Mouse (Mus musculus) layer of hippocampus, adult 9-10 months (tissue): ENCODE data around the gene Rab3il1.
A peak's percentile ranks its signal among the peaks of the same experiment; 100 is the strongest.

Experiments
- DNase-seq: peaks from one replicate; pipeline ENCODE4 v3.0.0; 2022; ENCODE audit warnings: low spot score

The Rab3il1 gene

GRCm38 (mm10) chr19:10013913-10014312 is 12.4 kb downstream of the Rab3il1 start:
- no peak for DNase-seq

- no peak for DNase-seq
Observed at GRCm38 (mm10) chr19:10014824-10015223, 13.4 kb downstream of the Rab3il1 start.

DNA sequence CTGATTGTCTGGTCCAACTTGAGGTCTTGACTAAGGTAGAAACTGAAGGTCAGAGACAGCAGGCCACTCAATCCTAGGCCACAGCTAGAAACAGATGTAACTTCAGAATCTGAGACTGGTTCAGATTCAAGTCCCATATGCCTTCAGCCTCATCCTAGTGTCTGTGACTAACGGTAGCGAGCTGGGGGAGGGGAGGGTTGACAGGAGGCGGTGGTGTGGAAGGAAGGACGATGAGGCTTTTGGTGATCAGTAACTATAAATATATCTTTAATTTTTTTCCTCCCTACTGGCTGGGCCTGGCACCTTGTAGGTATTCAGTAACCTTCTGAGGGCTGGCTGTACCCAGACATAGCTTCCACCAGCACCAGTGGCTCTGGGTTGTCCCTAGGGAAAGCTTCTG is 14.0 kb downstream of the Rab3il1 start:
- no peak for DNase-seq

- DNase-seq, result no peak
Observed at GRCm38 (mm10) chr19:10016151-10016550, 14.7 kb downstream of the Rab3il1 start.

DNA sequence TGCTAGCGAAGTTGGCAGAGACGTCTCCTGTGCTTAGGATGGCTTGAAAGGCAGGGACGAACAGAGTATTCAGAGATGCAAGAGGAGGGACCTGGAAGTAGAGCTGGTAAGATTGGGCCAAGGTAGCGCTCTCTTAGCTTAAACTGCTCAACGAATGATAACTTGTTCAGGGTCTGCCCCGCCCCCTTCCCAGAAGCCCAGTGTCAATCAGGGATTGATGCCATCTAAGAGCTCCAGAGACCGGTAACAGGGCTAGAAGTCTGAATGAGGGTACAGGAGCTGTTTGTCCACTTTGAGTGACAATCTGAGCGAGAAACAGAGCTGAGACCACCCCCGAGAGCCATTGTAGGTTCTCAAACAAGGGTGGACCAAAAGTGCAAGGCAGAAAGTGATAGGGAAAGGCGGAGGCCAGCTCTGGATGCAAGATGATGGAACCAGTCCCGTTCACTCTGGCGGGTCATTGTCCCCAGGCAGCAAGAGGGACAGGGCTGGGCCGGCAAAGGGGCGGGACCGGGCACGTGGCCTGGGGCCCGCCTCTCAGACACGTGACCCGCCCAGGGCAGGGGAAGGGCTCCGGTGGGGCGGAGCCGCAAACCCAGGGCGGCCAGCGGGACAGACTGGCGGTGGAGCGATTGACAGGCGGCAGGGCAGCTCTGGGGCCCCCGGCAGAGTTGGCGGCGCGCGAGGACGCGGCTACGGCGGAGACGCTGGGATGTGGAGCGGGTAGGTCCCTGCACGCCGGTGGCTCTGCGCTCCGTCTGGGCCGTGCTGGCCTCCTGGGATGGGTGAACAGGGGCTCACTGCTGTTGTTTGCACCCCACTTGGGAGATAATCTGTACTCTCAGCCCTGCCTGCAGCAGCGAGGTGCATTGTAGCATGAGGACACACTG is 16.4 kb downstream of the Rab3il1 start:
- no peak for DNase-seq

- DNase-seq, result no peak
Observed at GRCm38 (mm10) chr19:10018527-10018818, 17.0 kb downstream of the Rab3il1 start.

- DNase-seq, result no peak
Observed at GRCm38 (mm10) chr19:10019214-10019760, 17.8 kb downstream of the Rab3il1 start.

- no peak for DNase-seq
Observed at GRCm38 (mm10) chr19:10021981-10022380, 20.5 kb downstream of the Rab3il1 start.

- DNase-seq, result no peak
Observed at GRCm38 (mm10) chr19:10022414-10023303, 21.2 kb downstream of the Rab3il1 start.

GRCm38 (mm10) chr19:10023304-10023758 is 21.9 kb downstream of the Rab3il1 start:
- DNase-seq, result no peak

DNA sequence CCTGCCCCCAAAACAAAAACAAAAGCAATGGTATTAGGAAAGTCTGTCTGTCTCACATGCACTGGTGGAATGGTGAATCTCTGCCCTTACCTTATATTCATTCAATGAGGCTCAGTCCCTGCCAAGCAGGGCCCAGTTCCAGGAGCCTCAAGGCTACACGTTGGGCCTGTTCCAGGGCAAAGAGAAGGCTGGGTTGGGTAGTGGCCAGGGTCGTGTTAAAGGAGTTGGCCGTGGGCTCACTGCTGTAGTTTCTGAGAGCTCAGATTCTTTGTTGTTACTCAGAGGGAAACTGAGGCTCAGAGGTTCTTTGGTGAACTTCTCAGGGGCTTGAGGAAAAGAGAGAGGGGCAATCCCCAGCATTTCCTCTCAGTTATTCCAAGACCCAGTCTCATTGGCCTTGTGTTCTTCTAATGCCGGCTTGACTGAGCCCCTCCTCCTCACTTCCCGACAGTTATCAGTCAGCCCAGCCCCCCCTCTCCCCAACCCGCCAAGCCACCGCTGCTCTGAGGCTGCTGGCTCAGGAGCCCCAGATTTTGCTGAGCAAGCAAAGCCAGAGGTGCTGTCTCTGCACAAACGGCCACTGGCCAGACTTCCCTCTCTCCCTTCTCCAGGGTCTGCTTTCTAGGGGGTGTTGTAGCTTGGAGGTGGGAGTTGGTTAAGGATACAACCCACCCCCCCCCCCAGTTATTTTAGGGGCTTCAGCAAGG is 23.9 kb downstream of the Rab3il1 start:
- no peak for DNase-seq

GRCm38 (mm10) chr19:10029746-10030145 is 28.3 kb downstream of the Rab3il1 start:
- no peak for DNase-seq

- DNase-seq, result no peak
Observed at GRCm38 (mm10) chr19:10033211-10033973, 31.9 kb downstream of the Rab3il1 start.

GRCm38 (mm10) chr19:10034356-10034755 is 32.9 kb downstream of the Rab3il1 start:
- DNase-seq, result no peak

DNA sequence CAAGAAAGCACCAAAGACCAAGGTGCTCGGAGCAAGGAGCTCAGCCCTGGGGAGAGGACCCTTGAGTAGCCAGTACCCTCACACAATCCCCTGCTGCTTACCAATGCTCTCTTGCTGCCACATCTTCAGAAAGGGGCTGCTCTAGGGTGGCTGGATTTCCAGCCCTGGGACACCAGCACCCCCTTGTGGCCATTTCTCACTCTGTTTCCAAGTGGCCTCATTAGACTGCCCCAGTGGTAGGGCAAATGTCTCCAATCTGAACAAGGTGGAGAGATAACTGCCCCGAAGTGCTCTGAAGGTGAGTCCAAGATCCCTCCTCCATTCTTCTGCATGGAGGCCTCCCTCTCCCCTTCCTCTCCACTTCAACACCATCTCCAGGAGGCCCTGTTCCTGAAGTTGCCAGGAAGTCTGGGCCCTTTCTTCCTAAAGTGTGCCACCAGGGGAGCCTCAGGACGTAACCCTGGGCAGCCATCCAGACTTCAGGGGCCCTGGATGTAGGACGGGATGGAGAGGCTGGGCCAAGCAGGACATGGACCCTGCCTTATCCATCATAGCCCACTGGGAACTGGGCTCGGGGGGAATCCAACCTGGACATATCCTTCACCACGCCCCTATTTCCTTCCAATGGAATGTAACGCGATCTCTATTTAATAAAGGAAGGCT is 33.4 kb downstream of the Rab3il1 start:
- DNase-seq, result peak; percentile 64

- DNase-seq, result no peak
Observed at GRCm38 (mm10) chr19:10037534-10037933, 36.1 kb downstream of the Rab3il1 start.

- no peak for DNase-seq
Observed at GRCm38 (mm10) chr19:10038364-10038763, 36.9 kb downstream of the Rab3il1 start.

DNA sequence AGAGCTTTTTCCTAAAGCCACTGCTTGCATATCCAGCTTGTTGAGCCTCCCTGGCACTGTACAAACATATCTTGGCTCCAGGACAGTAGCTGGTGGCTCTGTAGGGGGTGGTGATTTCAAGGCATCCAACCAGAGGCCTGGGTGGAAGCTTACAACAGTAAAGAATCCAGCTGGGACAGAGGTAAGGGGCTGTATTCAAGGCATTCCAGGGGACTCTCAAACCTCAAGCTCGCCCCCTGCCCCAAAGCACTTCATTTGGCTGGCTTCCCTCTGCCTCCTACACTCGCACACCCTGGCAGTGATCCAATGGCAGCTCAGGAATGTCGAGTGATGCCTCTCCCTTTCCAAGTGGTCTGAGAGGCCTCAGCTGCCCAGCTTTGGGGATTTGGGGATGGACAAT is 37.4 kb downstream of the Rab3il1 start:
- no peak for DNase-seq

DNA sequence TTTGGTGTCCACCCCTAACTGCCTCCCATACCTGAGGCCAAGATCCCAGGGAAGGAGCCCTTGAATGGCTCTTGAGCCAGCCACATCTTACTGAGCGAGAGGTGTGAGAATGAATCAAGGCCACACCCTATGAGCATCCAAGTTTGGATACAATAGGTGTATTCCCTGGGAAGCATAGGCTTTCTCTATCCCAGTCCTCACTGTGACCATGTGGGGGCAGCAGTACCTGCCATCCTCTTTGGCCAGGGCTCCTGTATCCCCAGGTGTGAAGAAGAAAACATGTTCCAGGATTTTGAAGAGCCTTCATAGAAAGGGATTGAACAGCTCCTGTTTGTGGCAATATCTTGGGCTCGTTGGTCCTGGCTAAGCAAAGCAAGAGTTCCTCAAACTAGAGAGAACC is 38.1 kb downstream of the Rab3il1 start:
- DNase-seq, result no peak

DNA sequence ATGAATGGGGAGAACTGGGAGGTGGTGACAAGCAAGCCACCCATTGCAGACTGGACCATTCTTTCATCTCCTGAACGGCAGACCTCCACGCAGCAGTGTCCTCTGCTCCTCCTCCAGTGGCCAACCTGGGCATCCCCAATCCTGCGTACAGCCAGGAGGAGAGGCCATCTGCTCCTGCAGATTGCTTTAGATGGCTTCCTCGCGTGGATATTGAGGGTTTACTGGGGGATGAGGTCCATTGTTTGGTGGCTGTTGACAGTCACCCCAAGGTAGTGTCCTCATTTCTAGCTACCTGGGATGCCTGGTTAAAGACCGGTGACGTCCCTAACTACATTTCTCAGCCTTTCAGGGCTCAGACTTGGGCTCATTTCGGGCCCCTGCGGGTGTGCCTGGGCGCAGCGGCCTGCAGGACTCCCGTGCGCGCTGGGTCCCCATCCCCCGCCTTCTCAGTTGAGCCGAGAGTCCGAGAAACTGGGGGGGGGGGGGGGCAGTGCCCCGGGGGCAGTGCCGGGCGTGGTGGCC is 39.5 kb downstream of the Rab3il1 start:
- no peak for DNase-seq
